8 mouse cellular contexts compared by ENCODE assay signal in the genomic region with DNA sequence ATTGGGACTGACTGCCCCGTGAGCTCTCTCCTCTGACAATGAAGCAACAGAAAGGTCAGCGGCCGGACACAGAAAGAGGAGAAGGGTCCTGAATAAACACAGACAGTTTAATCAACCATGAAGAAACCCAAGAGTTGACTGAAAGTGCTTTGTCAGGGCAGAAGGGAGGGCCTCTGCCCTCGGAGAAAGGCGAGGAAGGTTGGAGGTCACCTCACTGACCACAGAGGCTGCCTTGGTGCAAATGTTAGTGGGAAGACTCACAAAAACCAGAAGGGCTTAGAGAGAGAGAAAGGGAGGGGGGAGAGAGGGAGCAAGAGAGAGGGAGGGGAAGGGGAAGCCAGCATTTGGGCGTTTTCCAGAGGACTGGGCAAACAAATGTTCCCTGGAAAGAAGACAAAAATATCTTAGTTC.
A peak's percentile ranks its signal among the peaks of the same experiment; 100 is the strongest.
DNase-seq lines count a peak whose midpoint lies in the region; ATAC-seq lines count a peak whose summit lies in the region.

No protein-coding gene starts in this region.

- H3K9me3 ChIP-seq in heart, embryonic 10.5 days, result no peaks in the 10 kb centered on the region
- H3K9me3 ChIP-seq in embryonic facial prominence, embryonic 11.5 days (replicated peaks; ENCODE audit: control insufficient read depth, low read length), result no peaks in the 10 kb centered on the region

- no peaks in the 10 kb centered on the region for H3K27me3 ChIP-seq in heart, embryonic 10.5 days (ENCODE audit: insufficient read depth, poor library complexity, severe bottlenecking)
- no peaks in the 10 kb centered on the region for H3K27me3 ChIP-seq in embryonic facial prominence, embryonic 11.5 days (ENCODE audit: control insufficient read depth, insufficient read depth, low read length)

- H3K4me1 ChIP-seq in heart, embryonic 10.5 days, result peaks cover 75% of the 10 kb centered on the region
- H3K4me1 ChIP-seq in embryonic facial prominence, embryonic 11.5 days (ENCODE audit: control insufficient read depth, insufficient read depth, low read length), result peaks cover 16% of the 10 kb centered on the region

- H3K36me3 ChIP-seq in heart, embryonic 10.5 days, result 0 out of 2 replicates have a peak, but pooled peaks cover 4% of the 10 kb centered on the region
- no peaks in the 10 kb centered on the region for H3K36me3 ChIP-seq in embryonic facial prominence, embryonic 11.5 days (replicated peaks; ENCODE audit: control insufficient read depth, insufficient read depth, low read depth, low read length)

- H3K27ac ChIP-seq in heart, embryonic 10.5 days, result peak overlapping the region; percentile 83
- H3K27ac ChIP-seq in embryonic facial prominence, embryonic 11.5 days (replicated peaks; ENCODE audit: low read depth, low read length), result no peak overlapping the region

- no peak overlapping the region; the same call in 1 of the 2 replicates for H3K4me2 ChIP-seq in embryonic facial prominence, embryonic 11.5 days (ENCODE audit: low read depth, low read length)

- no peak for DNase-seq in heart, embryonic 10.5 days (ENCODE audit: low spot score)
- no peak for DNase-seq in heart, postnatal 4 days
- peak; percentile 43 for DNase-seq in 416B (ENCODE audit: low read depth)
- DNase-seq in embryonic facial prominence, embryonic 11.5 days (ENCODE audit: low spot score), result no peak
- peak; percentile 55 for DNase-seq in kidney, postnatal 10 days
- DNase-seq in left cerebral cortex, postnatal 36 days (ENCODE audit: low spot score in 2 of 2), result no peak
- DNase-seq in cerebellum, adult 18-20 months, result no peak

- no peak overlapping the region for H3K4me3 ChIP-seq in heart, embryonic 10.5 days
- H3K4me3 ChIP-seq in embryonic facial prominence, embryonic 11.5 days (ENCODE audit: low read depth, low read length), result no peak overlapping the region

- WGBS in heart, embryonic 10.5 days, result 9% methylated on average over 6 of the region's 6 CpGs
- 8% methylated on average over 6 of the region's 6 CpGs for WGBS in embryonic facial prominence, embryonic 11.5 days

- H3K9ac ChIP-seq in embryonic facial prominence, embryonic 11.5 days (replicated peaks; ENCODE audit: low read length), result no peak overlapping the region

- intact Hi-C loops in left cerebral cortex, postnatal 36 days (cut with DNase I), result loop anchor here (5.0 to 10.0 kb wide), 2 partner anchors 479 to 877 kb away; no protein-coding TSS in a partner anchor

- ATAC-seq in embryonic facial prominence, embryonic 11.5 days (replicated peaks; ENCODE audit: insufficient number of reproducible peaks, low FRiP score, low TSS enrichment, low read depth), result 0 out of 2 replicates have a peak, but pooled peaks have one; percentile 4
- ATAC-seq in erythroid progenitor cell, adult 5-6 weeks (replicated peaks; ENCODE audit: low FRiP score, poor library complexity, severe bottlenecking), result no peak

Comparison
In these comparisons a context has a peak if more than half of its experiments do, and no peak if none do; other contexts are left out.
1. DNase-seq: peak in 416B (single experiment) and kidney, postnatal 10 days (single experiment); none in heart, embryonic 10.5 days (single experiment), heart, postnatal 4 days (single experiment), embryonic facial prominence, embryonic 11.5 days (single experiment), left cerebral cortex, postnatal 36 days (0 of 2) and cerebellum, adult 18-20 months (0 of 2).